7 mouse cellular contexts compared by ENCODE assay signal in genomic region chr15:81086644-81087480, GRCm38 (mm10).
DNase-seq lines count a peak whose midpoint lies in the region; ATAC-seq and TF ChIP-seq lines count a peak whose summit lies in the region.

No protein-coding gene starts in this region.

- H3K9ac ChIP-seq in heart, embryonic 11.5 days (ENCODE audit: low read depth, low read length): no peak overlapping the region

- H3K79me3 ChIP-seq in C2C12 (ENCODE audit: low read depth): peaks cover 83% of the 10 kb centered on the region

- peaks cover 7% of the 10 kb centered on the region for H3K4me1 ChIP-seq in heart, embryonic 11.5 days (ENCODE audit: control insufficient read depth, insufficient read depth, low read length)

- peak overlapping the region; percentile 50 for H3K27ac ChIP-seq in heart, embryonic 11.5 days (ENCODE audit: low read depth, low read length)

- H3K27me3 ChIP-seq in C2C12 (ENCODE audit: control insufficient read depth, insufficient read depth, insufficient read length): no peaks in the 10 kb centered on the region
- H3K27me3 ChIP-seq in heart, embryonic 11.5 days (ENCODE audit: control insufficient read depth, insufficient read depth, low read length): no peaks in the 10 kb centered on the region

- 77% methylated on average over 8 of the region's 8 CpGs for WGBS in heart, embryonic 11.5 days (ENCODE audit: insufficient replicate concordance)

- no peak overlapping the region for H3K4me2 ChIP-seq in heart, embryonic 11.5 days

- H3ac ChIP-seq in C2C12 (ENCODE audit: control insufficient read depth, insufficient read length, low read depth): peak overlapping the region; percentile 19

- H3K4me3 ChIP-seq in C2C12 (ENCODE audit: insufficient read depth, poor library complexity, severe bottlenecking): no peak overlapping the region
- H3K4me3 ChIP-seq in heart, embryonic 11.5 days (ENCODE audit: low read depth, low read length): no peak overlapping the region

- no peak for ATAC-seq in heart, embryonic 11.5 days (replicated peaks; ENCODE audit: insufficient number of reproducible peaks, low FRiP score, low TSS enrichment)

- peaks cover 93% of the 10 kb centered on the region for H3K79me2 ChIP-seq in C2C12 (ENCODE audit: control insufficient read depth, insufficient read depth)

- peaks cover 10% of the 10 kb centered on the region for H3K36me3 ChIP-seq in C2C12 (ENCODE audit: control insufficient read depth, insufficient read depth)
- no peaks in the 10 kb centered on the region for H3K36me3 ChIP-seq in heart, embryonic 11.5 days (ENCODE audit: control insufficient read depth, insufficient read depth, low read length)

- no peaks in the 10 kb centered on the region for H3K9me3 ChIP-seq in heart, embryonic 11.5 days (replicated peaks; ENCODE audit: control insufficient read depth, low read length)

- no peak for TF ChIP-seq CTCF in C2C12 (IDR thresholded peaks at IDR 0.05; ENCODE audit: control insufficient read depth, insufficient read depth, insufficient read length)

- intact Hi-C loops in left cerebral cortex, postnatal 36 days (cut with DNase I): no loop called here

- DNase-seq in 3T3-L1 (ENCODE audit: low read depth, low spot score): peak; percentile 99
- peak; percentile 69 for DNase-seq in kidney, postnatal 14 days
- DNase-seq in left cerebral cortex, postnatal 36 days (ENCODE audit: low spot score in 2 of 2): no peak
- no peak for DNase-seq in right cerebral cortex, adult 2 months (ENCODE audit: low spot score in 2 of 2)
- no peak for DNase-seq in layer of hippocampus, adult 11-12 months (ENCODE audit: low spot score)

TF ChIP-seq in C2C12, 6 proteins besides CTCF, POLR2A, EP300 and RAD21:
- TF ChIP-seq CEBPB (IDR thresholded peaks at IDR 0.05; ENCODE audit: low read depth) (peak; percentile 94), MYOD1 (IDR thresholded peaks at IDR 0.05; ENCODE audit: control insufficient read depth, insufficient read length, low read depth) (peak; percentile 59), FOSL1 (IDR thresholded peaks at IDR 0.05; ENCODE audit: insufficient read depth, low read length, poor library complexity, severe bottlenecking) (peak; percentile 30), MAX (IDR thresholded peaks at IDR 0.05) (peak; percentile 66), USF1 (IDR thresholded peaks at IDR 0.05; ENCODE audit: low read depth) (no peak), MYOG (IDR thresholded peaks at IDR 0.05; ENCODE audit: control insufficient read depth, extremely low read depth, insufficient read length) (no peak)

Comparison
In these comparisons a context has a peak if more than half of its experiments do, and no peak if none do; other contexts are left out.
1. DNase-seq: peak in 3T3-L1 (single experiment) and kidney, postnatal 14 days (single experiment); none in left cerebral cortex, postnatal 36 days (0 of 2), right cerebral cortex, adult 2 months (0 of 2) and layer of hippocampus, adult 11-12 months (single experiment).